Comparison of ENCODE assay signal across 10 mouse cellular contexts in genomic region chr6:135441126-135441871, GRCm38 (mm10).
A peak's percentile ranks its signal among the peaks of the same experiment; 100 is the strongest.
DNase-seq lines count a peak whose midpoint lies in the region; ATAC-seq lines count a peak whose summit lies in the region.
"Had no signal": no experiment of that assay in that cellular context is flagged by ENCODE, and none has a peak within 500 bp of the region (broad histone marks: within the 10 kb centered on the region; RNA-seq: fewer than 3 reads in every experiment).

No protein-coding gene starts in this region.

- peak; percentile 90 for DNase-seq in forebrain, embryonic 14.5 days (ENCODE audit: low spot score)
- DNase-seq in left cerebral cortex, postnatal 14 days (ENCODE audit: low spot score in 2 of 2) = peak; percentile 68 to 71
- DNase-seq in right cerebral cortex, adult 2 months (ENCODE audit: low spot score in 2 of 2) = peak; percentile 75 to 82
- no peak for DNase-seq in kidney, adult 11 months
- DNase-seq in gastrocnemius, postnatal 10 days = no peak
- DNase-seq in cerebellum, postnatal 36 days = no peak
- DNase-seq: heart, postnatal 4 days; liver, embryonic 13.5 days had no signal

- H3K27me3 ChIP-seq in forebrain, embryonic 14.5 days (replicated peaks; ENCODE audit: control insufficient read depth, insufficient read depth, low read length) = no peaks in the 10 kb centered on the region
- 0 out of 2 replicates have a peak, but pooled peaks cover 2% of the 10 kb centered on the region for H3K27me3 ChIP-seq in hindbrain, embryonic 12.5 days

- H3K27ac ChIP-seq in forebrain, embryonic 14.5 days (ENCODE audit: low read depth, low read length) = peak overlapping the region; percentile 85
- H3K27ac ChIP-seq in hindbrain, embryonic 12.5 days = peak overlapping the region; percentile 55; the same call in 1 of the 2 replicates
- H3K27ac ChIP-seq: embryonic facial prominence, embryonic 13.5 days; liver, embryonic 13.5 days had no signal

- no peaks in the 10 kb centered on the region for H3K36me3 ChIP-seq in forebrain, embryonic 14.5 days (ENCODE audit: control insufficient read depth, insufficient read depth, low read length)
- H3K36me3 ChIP-seq in hindbrain, embryonic 12.5 days = no peaks in the 10 kb centered on the region
- H3K36me3 ChIP-seq: embryonic facial prominence, embryonic 13.5 days; liver, embryonic 13.5 days had no signal

- peak; percentile 84 for ATAC-seq in forebrain, embryonic 14.5 days
- ATAC-seq in hindbrain, embryonic 12.5 days (ENCODE audit: low FRiP score) = peak; percentile 54; the same call in 1 of the 2 replicates

- H3K4me3 ChIP-seq in forebrain, embryonic 14.5 days (ENCODE audit: low read depth, low read length) = no peak overlapping the region
- H3K4me3 ChIP-seq in hindbrain, embryonic 12.5 days = no peak overlapping the region
- H3K4me3 ChIP-seq: embryonic facial prominence, embryonic 13.5 days; liver, embryonic 13.5 days had no signal

- H3K9ac ChIP-seq in forebrain, embryonic 14.5 days (ENCODE audit: low read length) = no peak overlapping the region
- H3K9ac ChIP-seq in hindbrain, embryonic 12.5 days = no peak overlapping the region
- H3K9ac ChIP-seq: embryonic facial prominence, embryonic 13.5 days; liver, embryonic 13.5 days had no signal

- intact Hi-C loops in left cerebral cortex, postnatal 14 days (cut with DNase I) = loop anchor here (5.0 to 10.0 kb wide), 3 partner anchors 201 to 914 kb away; partner anchors contain the start of gene Grin2b

- H3K9me3 ChIP-seq in forebrain, embryonic 14.5 days (replicated peaks; ENCODE audit: control insufficient read depth, low read length) = 0 out of 2 replicates have a peak, but pooled peaks cover 4% of the 10 kb centered on the region
- peaks cover 9% of the 10 kb centered on the region; the same call in 1 of the 2 replicates for H3K9me3 ChIP-seq in hindbrain, embryonic 12.5 days (replicated peaks)
- H3K9me3 ChIP-seq: embryonic facial prominence, embryonic 13.5 days; liver, embryonic 13.5 days had no signal

- H3K4me1 ChIP-seq in forebrain, embryonic 14.5 days (ENCODE audit: control insufficient read depth, insufficient read depth, low read length) = peaks cover 11% of the 10 kb centered on the region; the same call in 1 of the 2 replicates
- H3K4me1 ChIP-seq in hindbrain, embryonic 12.5 days = peaks cover 15% of the 10 kb centered on the region
- H3K4me1 ChIP-seq: liver, embryonic 13.5 days had no signal

- H3K4me2 ChIP-seq in forebrain, embryonic 14.5 days (ENCODE audit: low read length) = peak overlapping the region; percentile 14; the same call in 1 of the 2 replicates
- no peak overlapping the region; the same call in 1 of the 2 replicates for H3K4me2 ChIP-seq in hindbrain, embryonic 12.5 days (replicated peaks)
- H3K4me2 ChIP-seq: embryonic facial prominence, embryonic 13.5 days; liver, embryonic 13.5 days had no signal

- WGBS in forebrain, embryonic 14.5 days = 36% methylated on average over 11 of the region's 11 CpGs
- 57% methylated on average over 11 of the region's 11 CpGs for WGBS in hindbrain, embryonic 12.5 days

Comparison
In these comparisons a context has a peak if more than half of its experiments do, and no peak if none do; other contexts are left out.
1. DNase-seq: peak in forebrain, embryonic 14.5 days (single experiment), left cerebral cortex, postnatal 14 days (2 of 2) and right cerebral cortex, adult 2 months (2 of 2); none in kidney, adult 11 months (single experiment), gastrocnemius, postnatal 10 days (single experiment) and cerebellum, postnatal 36 days (0 of 2).